Mouse (Mus musculus): Measurements from ENCODE around the gene Med14. TPM values are rescaled to one million over a fixed set of nuclear protein-coding genes. Genes with fewer than 3 reads are reported as not detected.

The Med14 gene
- total RNA-seq, 2 experiments from 2014 or later = 69.3 to 76.2 TPM

- DNase-seq (ENCODE audit: extremely low spot score in 1 of 2, low spot score in 1 of 2) = peak; percentile 38 to 79
These were observed 84.5 kb downstream of the Med14 start for GRCm38 (mm10) chrX:12677396-12677795.

DNA sequence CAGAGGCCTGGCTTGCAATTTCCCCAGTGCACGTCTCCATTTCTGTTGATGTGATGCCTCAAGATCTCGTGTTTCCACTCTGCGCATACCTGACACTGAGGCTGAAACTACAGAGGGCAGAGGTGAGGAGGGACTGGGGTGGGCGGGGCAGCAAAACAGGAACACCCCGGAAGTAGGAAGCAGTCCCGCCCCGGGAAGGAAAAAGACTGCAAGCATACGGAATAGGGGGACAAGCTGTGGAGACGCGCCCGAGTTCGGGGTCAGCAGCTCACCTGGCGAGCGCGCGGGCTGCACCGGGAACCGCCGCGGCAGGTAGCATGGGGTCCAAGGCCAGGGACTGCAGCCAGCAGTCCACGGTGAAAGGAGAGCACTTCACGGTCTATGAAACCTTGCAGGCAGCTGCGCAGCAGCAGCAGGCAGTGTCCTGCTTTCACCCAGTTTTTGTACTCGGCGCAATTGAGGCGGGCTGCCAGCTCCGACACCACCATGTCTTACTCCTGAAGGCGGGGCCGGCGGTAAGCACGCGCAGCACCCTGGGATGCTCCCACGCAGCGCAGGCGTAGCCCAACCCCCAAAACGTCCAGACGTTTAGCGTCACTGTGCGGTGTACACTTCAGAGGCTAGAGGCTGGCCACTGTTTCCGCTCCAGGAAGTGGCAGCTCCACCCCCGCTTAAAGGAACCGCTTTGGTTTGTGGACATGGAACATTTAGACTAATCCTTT lies 88.7 kb downstream of the Med14 start, which contains the start of gene 1810030O07Rik:
TSS of gene 1810030O07Rik (minus strand) at position 615 of the 722 bp plus-strand sequence.
- peak; percentile 63 to 69 for DNase-seq (ENCODE audit: extremely low spot score in 1 of 2, low spot score in 1 of 2)

GRCm38 (mm10) chrX:12653879-12654278 lies 108.0 kb downstream of the Med14 start:
- DNase-seq (ENCODE audit: extremely low spot score in 1 of 2, low spot score in 1 of 2) = no peak

GRCm38 (mm10) chrX:12651906-12652305 lies 110.0 kb downstream of the Med14 start:
- no peak for DNase-seq (ENCODE audit: extremely low spot score in 1 of 2, low spot score in 1 of 2)

DNA sequence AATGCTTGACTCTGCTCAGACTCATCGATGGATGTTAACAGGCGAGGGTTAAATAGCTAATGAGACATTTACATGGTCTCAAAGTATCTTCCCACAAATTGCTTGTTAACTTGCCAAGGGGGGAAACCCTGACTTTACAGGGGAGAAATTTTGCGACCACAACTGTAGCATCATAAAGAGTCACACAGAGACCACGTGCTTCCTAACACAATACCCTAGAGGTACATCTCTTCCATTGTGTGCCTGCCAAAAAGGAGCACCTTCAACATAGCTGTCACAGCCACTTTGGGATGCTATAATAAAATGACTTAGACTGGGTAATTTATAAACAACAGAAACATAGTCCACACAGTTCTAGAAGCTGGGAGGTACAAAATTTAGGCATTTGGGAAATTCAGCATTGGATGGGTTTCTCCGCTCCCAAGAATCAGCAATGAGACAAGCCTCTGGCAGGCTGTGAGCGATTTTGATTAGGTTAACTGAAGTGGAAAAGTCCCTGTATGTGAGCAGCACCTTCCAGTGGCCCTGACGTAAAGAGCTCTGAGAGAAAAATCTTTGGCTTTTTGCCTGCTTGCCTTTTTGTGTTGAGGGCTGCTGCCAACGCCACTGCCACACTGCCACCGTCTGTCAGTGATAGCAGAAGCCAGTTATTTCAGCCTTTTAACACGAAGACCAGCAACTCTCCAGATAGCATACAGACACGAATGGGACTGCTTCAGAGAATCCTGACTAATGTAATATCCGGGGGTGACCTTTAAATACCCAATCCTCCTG lies 116.2 kb downstream of the Med14 start:
- DNase-seq (ENCODE audit: extremely low spot score in 1 of 2, low spot score in 1 of 2) = no peak

DNA sequence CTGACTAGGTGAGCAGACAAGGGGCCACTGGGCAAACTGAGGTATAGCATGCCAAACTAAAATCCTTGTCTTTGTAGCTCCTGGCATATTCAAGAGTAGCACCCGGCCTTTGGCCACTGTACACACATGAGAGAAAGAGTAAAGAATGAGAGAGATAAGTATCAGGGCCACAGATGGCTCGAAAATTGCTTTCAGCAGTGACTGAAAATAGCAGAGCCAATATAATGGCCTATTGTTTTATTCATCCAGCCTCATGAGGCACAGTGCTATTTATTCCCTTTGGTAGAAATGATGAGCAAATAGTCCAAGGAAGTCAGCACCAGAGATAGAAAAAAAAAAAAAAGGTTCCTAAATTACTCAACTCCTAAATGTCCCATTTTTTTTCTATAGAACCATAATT lies 116.9 kb downstream of the Med14 start:
- DNase-seq (ENCODE audit: extremely low spot score in 1 of 2, low spot score in 1 of 2) = no peak

Other genes with a start within 250 kb of the Med14 start
- 100 to 1,000 TPM; 177 to 202 TPM for gene Atp6ap2, start 174.3 kb downstream of the Med14 start, total RNA-seq (2021)
- 10 to 100 TPM; 13.7 to 18.7 TPM for gene 1810030O07Rik, start 88.4 kb downstream of the Med14 start, total RNA-seq (2021)

Data from layer of hippocampus, postnatal 25 days (tissue).